Mouse (Mus musculus) forebrain, postnatal 0 days (tissue): ENCODE results near the gene Edil3. TPM values are rescaled to one million over a fixed set of nuclear protein-coding genes. Genes with fewer than 3 reads are reported as not detected.
"Not testable (repeated sequence)": the region's sequence is repeated elsewhere in the genome, so short reads cannot be mapped to it uniquely, and the experiment has no call there.

Source experiments
- ATAC-seq: fragments of 200-750 bp; cut with Nextera tagmentation; 2 replicates; pipeline ENCODE4 v1.8.0; 2017; ENCODE audit warnings: mild to moderate bottlenecking, moderate library complexity
- DNase-seq: peaks from one replicate; pipeline ENCODE4 v3.0.0-alpha.2; 2015
- H3K27ac ChIP-seq: fragments of 300-500 bp; sonication (generic); 2 replicates; pipeline ENCODE4 v1.5.1; 2014; ENCODE audit warnings: low read depth, mild to moderate bottlenecking, antibody characterized with exemption, low read length, moderate library complexity, mixed read lengths
- H3K27me3 ChIP-seq: fragments of 300-500 bp; sonication (generic); 2 replicates; pipeline ENCODE4 v1.6.1; 2014; ENCODE audit warnings: mild to moderate bottlenecking, low read length, mixed read lengths; ENCODE audit not compliant: insufficient read depth
- H3K36me3 ChIP-seq: fragments of 300-500 bp; sonication (generic); 2 replicates; pipeline ENCODE4 v1.6.1; 2014; ENCODE audit warnings: mild to moderate bottlenecking, moderate library complexity; ENCODE audit not compliant: insufficient read depth
- H3K4me1 ChIP-seq: fragments of 300-500 bp; sonication (generic); 2 replicates; pipeline ENCODE4 v1.6.1; 2014; ENCODE audit warnings: antibody characterized with exemption; ENCODE audit not compliant: insufficient read depth
- H3K4me2 ChIP-seq: fragments of 300-500 bp; sonication (generic); 2 replicates; pipeline ENCODE4 v1.6.1; 2014; ENCODE audit warnings: low read depth, mild to moderate bottlenecking, moderate library complexity
- H3K4me3 ChIP-seq: fragments of 300-500 bp; sonication (generic); 2 replicates; pipeline ENCODE4 v1.5.1; 2014; ENCODE audit warnings: low read depth, low read length, mixed read lengths
- H3K9ac ChIP-seq: fragments of 300-500 bp; sonication (generic); 2 replicates; pipeline ENCODE4 v1.6.1; 2014; ENCODE audit warnings: mild to moderate bottlenecking
- H3K9me3 ChIP-seq: fragments of 300-500 bp; sonication (generic); 2 replicates; pipeline ENCODE4 v1.6.1; 2016; ENCODE audit warnings: low read length
- CTCF ChIP-seq: sonication (generic); IDR thresholded peaks from 2 replicates; pipeline ENCODE4 v1.5.1; 2016; ENCODE audit warnings: antibody characterized with exemption, control low read depth, low read depth
- WGBS: fragments of 180-500 bp; shearing (Covaris S2); extraction: QIAGEN DNeasy Blood & Tissue Kit; methylation state at CpG from one replicate; pipeline ENCODE4 v1.1.7; 2014; 5-methylcytosine and 5-hydroxymethylcytosine counted together
- polyA plus RNA-seq: library from polyadenylated mRNA; unstranded; fragments of >200 nt; fragmentation: Nextera tagmentation; extraction: Ambion mirVana; gene quantifications from 2 replicates; pipeline ENCODE4 v1.2.1, GENCODE M21; 2015
- total RNA-seq: library from RNA; depleted of rRNA; stranded (reverse); fragments of >200 nt; gene quantifications from 2 replicates; pipeline ENCODE4 v1.2.3, GENCODE M21; 2014

Gene Edil3
- total and polyA plus RNA-seq, 2 experiments from 2014 or later, result 36.4 to 75.1 TPM

DNA sequence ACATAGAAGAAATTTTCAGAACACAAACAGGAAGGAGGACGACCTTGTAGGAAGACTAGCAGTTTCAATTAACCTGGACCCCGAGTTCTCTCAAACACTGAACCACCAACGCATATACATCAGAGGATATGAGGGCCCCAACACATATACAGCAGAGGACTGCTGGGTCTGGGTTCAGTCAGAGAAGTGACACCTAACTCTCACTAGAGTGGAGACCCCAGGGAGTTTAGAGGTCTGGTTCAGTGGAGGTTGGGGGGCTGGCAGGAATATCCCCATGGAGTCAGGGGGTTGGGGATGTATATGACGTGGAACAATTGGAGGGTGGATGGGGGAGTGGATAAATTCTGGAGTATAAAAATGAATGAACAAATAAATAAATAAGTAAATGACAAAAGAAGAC is 151.1 kb downstream of the Edil3 start:
- DNase-seq, result no peak

GRCm38 (mm10) chr13:89007696-89008427 is 186.6 kb downstream of the Edil3 start:
- Histone ChIP-seq H3K9me3 (no peaks in the 10 kb centered on the region), H3K27me3 (no peaks in the 10 kb centered on the region), H3K9ac (no peak overlapping the region), H3K4me3 (no peak overlapping the region), H3K4me1 (no peaks in the 10 kb centered on the region), H3K36me3 (no peaks in the 10 kb centered on the region), H3K4me2 (no peak overlapping the region), H3K27ac (no peak overlapping the region)
- TF ChIP-seq CTCF, result no peak
- ATAC-seq (peak; percentile 62; the same call in 1 of the 2 replicates), DNase-seq (no peak)
- WGBS, result 59% methylated on average over 4 of the region's 4 CpGs

More for the DNA sequence above, 151.1 kb downstream of the Edil3 start:
- ATAC-seq, result no peak
- H3K9ac ChIP-seq, result no peak overlapping the region
- no peak overlapping the region for H3K27ac ChIP-seq
- TF ChIP-seq CTCF, result no peak
- no peaks in the 10 kb centered on the region for H3K27me3 ChIP-seq
- H3K9me3 ChIP-seq, result no peaks in the 10 kb centered on the region
- no peaks in the 10 kb centered on the region for H3K36me3 ChIP-seq
- no peaks in the 10 kb centered on the region for H3K4me1 ChIP-seq
- H3K4me2 ChIP-seq, result no peak overlapping the region
- no peak overlapping the region for H3K4me3 ChIP-seq
- WGBS, result 85% methylated on average over 4 of the region's 4 CpGs

- DNase-seq, result no peak
- H3K9ac ChIP-seq, result no peak overlapping the region
- no peak for ATAC-seq
- no peak for TF ChIP-seq CTCF
- H3K27ac ChIP-seq, result no peak overlapping the region
- no peak overlapping the region for H3K4me2 ChIP-seq
- H3K4me1 ChIP-seq, result no peaks in the 10 kb centered on the region
- no peaks in the 10 kb centered on the region for H3K36me3 ChIP-seq
- no peak overlapping the region for H3K4me3 ChIP-seq
- no peaks in the 10 kb centered on the region for H3K27me3 ChIP-seq
- H3K9me3 ChIP-seq, result no peaks in the 10 kb centered on the region
Measured at GRCm38 (mm10) chr13:89012500-89012899, 191.2 kb downstream of the Edil3 start.

DNA sequence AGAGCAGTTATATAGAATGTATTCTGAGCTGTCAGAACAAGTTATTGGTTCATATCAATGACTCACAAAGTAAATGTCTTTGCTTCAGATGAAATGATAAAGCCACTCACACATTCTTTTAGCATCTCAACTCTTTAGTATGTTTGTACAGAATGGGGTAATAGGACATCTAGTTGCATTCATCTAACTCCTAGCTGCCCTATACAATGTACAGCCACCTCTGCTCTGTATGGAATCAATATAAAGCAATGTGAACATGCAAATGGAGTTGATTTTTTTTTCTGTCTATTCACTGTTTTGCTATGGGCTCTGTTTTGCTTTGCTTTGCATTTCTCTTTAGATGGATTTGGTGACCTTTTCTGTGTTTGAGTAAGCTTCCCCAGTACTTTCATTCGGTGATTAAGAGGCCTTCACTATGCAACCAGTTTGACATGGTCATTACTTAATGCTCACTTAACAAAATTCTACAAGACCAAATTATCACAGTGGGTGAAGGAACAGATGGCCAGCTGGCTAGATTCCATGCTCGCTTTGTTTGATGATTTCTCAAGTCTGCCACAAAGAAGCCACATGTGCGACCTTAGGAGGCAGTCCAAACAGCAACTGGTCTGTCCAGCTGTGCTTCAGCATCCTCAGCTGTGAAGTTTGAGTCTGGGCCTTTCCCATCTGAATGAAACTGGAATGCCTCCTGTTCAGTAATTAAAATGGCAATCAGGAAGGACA is 208.7 kb downstream of the Edil3 start:
- no peaks in the 10 kb centered on the region for H3K27me3 ChIP-seq
- H3K4me2 ChIP-seq, result no peak overlapping the region
- no peak overlapping the region for H3K4me3 ChIP-seq
- H3K36me3 ChIP-seq, result no peaks in the 10 kb centered on the region
- no peak for TF ChIP-seq CTCF
- no peak overlapping the region for H3K9ac ChIP-seq
- no peaks in the 10 kb centered on the region for H3K9me3 ChIP-seq
- 21% methylated on average over 3 of the region's 3 CpGs for WGBS
- no peaks in the 10 kb centered on the region for H3K4me1 ChIP-seq
- peak; percentile 22 for DNase-seq
- ATAC-seq, result no peak; the same call in 1 of the 2 replicates
- H3K27ac ChIP-seq, result no peak overlapping the region

DNA sequence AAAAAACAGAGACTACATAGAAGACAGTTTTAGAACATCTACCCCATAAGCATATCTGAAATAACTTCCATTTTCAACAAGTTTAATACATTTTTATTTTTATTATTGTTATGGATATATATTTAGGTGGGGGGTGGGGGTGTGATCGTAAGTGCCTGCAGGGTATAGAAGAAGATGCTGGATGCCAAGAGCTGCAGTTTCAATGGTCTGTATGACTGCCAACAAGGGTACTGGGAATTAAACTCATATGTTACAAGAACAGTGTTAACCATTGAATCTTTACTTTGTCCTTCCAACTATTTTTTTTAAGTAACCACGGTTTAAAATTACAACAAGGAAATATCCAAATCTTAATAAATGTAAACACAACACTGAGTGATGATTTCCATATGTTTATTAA is 214.4 kb downstream of the Edil3 start:
- H3K9ac ChIP-seq, result no peak overlapping the region
- TF ChIP-seq CTCF, result no peak
- no peak for DNase-seq
- ATAC-seq, result no peak
- H3K4me1 ChIP-seq, result no peaks in the 10 kb centered on the region
- 75% methylated on average over 2 of the region's 2 CpGs for WGBS
- H3K4me2 ChIP-seq, result no peak overlapping the region
- H3K9me3 ChIP-seq, result no peaks in the 10 kb centered on the region
- no peaks in the 10 kb centered on the region for H3K27me3 ChIP-seq
- no peak overlapping the region for H3K27ac ChIP-seq
- no peaks in the 10 kb centered on the region for H3K36me3 ChIP-seq
- H3K4me3 ChIP-seq, result no peak overlapping the region

- 92% methylated on average over 1 of the region's 1 CpGs for WGBS
Measured at GRCm38 (mm10) chr13:89041495-89041894, 220.2 kb downstream of the Edil3 start.

DNA sequence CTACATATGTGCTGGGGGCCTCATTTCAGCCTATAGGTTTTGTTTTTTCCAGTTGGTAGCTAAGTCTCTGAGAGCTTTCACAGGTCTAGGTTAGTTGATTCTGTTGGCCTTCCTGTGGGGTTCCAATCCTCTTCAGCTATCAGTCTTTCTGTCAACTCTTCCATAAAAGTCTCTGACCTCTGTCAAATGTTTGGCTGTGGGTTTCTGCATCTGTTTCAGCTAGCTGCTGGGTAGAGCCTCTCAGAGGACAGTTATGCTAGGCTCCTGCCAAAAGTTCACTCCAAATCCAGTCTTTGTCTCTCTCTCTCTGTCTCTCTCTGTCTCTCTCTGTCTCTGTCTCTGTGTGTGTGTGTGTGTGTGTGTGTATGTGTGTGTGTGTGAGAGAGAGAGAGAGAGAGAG is 248.9 kb downstream of the Edil3 start:
- H3K4me2 ChIP-seq, H3K27me3 ChIP-seq, H3K27ac ChIP-seq, ATAC-seq, H3K4me3 ChIP-seq, DNase-seq, H3K4me1 ChIP-seq, H3K9me3 ChIP-seq, H3K36me3 ChIP-seq, H3K9ac ChIP-seq: not testable (repeated sequence)

More at GRCm38 (mm10) chr13:89041495-89041894, 220.2 kb downstream of the Edil3 start:
- ATAC-seq (no peak), DNase-seq (no peak)
- Histone ChIP-seq H3K4me3 (no peak overlapping the region), H3K9me3 (no peaks in the 10 kb centered on the region), H3K27me3 (no peaks in the 10 kb centered on the region), H3K9ac (no peak overlapping the region), H3K27ac (no peak overlapping the region), H3K4me1 (no peaks in the 10 kb centered on the region), H3K36me3 (no peaks in the 10 kb centered on the region), H3K4me2 (no peak overlapping the region)
- TF ChIP-seq CTCF, result no peak
